Mouse (Mus musculus) hindlimb bud, embryonic 11.5 days (tissue): ENCODE data around the gene Vwa7.
"Not testable (repeated sequence)": the region's sequence is repeated elsewhere in the genome, so short reads cannot be mapped to it uniquely, and the experiment has no call there.

ENCODE experiments used
- DNase-seq: peaks from one replicate; pipeline ENCODE4 v3.0.0-alpha.2; 2012; ENCODE audit warnings: low read depth, low spot score; ENCODE audit errors: extremely low spot score

Gene Vwa7

GRCm38 (mm10) chr17:35020551-35020950 lies 4.2 kb downstream of the Vwa7 start:
- no peak for DNase-seq

GRCm38 (mm10) chr17:35021163-35021808 lies 4.9 kb downstream of the Vwa7 start:
- no peak for DNase-seq

GRCm38 (mm10) chr17:35021842-35022477 lies 5.6 kb downstream of the Vwa7 start:
- no peak for DNase-seq

DNA sequence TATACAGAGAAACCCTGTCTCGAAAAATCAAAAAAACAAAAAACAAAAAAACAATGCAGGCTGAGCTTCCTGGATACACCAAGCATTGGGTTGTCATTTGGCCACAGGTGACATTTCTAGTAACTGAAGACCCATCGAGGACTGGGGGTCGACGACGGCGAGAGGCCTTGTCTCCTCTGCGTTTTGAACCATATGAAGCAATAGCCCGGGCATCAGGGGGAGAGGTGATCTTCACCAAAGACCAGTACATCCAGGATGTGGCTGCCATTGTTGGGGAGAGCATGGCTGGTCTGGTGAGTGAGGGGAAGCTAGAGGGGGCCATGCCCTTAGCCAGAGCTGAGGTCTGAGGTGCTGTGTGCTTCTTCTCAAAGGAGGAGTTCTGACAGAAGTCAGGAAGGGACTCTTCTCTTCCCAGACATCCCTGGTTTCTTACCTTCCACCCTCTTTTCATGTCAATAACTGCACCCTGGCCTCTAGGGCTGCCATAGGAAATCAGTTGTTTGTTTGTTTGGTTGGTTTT lies 6.2 kb downstream of the Vwa7 start:
- DNase-seq = no peak

GRCm38 (mm10) chr17:35023221-35023620 lies 6.8 kb downstream of the Vwa7 start:
- DNase-seq = no peak

GRCm38 (mm10) chr17:35023756-35024155 lies 7.4 kb downstream of the Vwa7 start:
- DNase-seq = no peak

DNA sequence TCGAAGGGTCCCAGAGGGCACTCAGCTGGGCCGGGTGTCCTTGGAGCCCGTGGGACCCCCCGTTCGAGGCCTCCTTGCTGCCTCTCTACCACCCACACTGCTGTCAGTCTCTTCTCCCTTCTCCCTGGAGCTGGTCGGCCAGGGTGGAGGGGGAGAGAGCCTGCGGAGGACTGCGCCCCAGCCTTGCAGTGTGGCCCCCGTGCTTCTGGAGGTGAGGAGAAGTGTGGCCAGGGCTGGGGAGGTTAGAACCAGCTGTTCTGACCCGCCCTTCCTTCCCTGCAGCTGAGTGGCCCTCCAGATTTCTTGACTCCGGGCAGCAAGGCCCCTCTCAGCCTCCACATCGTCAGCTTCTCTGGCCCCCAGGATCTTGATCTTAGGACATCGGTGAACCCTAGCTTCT lies 7.9 kb downstream of the Vwa7 start:
- DNase-seq = no peak

DNA sequence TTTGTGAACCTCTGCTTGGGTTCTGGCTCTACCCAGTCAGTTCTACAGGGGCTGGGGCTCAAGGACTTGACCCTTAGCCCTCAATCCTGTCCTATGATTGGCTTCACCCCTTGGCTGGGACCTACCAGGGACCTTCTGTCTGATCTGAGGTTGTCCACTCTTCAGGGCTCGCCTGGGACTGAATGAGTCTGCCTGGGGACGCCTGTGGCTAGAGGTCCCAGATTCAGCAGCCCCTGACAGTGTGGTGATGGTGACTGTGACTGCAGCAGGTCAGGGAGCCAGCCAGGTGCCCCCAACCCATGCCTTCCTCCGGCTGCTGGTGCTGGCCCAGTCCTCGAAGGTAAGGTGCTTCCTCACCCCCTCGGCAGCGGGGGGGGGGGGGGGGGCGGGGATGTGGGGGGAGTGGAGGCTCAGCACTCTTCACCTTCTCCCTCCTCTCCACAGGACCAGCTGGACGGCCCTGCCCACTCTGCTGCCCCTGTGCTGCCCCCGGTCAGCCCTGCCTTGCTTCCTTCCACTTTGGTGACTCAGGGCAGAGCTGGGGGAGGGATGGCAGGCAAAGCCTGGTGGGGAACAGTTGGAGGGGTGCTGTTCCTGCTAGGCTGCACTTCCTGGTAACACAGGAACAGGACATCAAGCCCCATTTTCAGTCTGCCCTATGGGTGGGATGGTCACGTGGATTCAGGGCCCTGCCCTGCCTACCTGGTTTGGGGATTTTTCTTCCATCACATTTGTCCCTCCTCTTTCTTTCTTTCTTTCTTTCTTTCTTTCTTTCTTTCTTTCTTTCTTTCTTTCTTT lies 8.5 kb downstream of the Vwa7 start:
- no peak for DNase-seq

DNA sequence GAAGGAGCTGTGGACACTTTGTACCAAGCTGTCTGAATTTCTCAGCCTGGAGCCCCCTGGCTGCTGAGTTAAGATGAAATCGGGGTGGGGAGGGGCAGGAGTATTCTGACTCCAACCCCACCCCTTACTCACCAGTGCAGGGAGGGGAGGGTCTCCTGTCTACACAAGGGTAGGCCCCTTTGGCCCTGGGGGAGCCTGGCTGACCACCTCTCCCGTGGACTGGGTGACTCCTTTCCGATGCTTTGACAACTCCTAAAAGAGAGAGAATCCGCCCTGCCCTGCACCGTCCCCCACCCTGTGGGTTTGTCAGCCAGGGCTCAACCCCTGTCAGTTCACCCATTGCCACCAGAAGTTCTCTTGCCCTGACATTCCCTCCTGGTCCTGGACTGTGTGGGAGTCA lies 9.8 kb downstream of the Vwa7 start:
- no peak for DNase-seq

DNA sequence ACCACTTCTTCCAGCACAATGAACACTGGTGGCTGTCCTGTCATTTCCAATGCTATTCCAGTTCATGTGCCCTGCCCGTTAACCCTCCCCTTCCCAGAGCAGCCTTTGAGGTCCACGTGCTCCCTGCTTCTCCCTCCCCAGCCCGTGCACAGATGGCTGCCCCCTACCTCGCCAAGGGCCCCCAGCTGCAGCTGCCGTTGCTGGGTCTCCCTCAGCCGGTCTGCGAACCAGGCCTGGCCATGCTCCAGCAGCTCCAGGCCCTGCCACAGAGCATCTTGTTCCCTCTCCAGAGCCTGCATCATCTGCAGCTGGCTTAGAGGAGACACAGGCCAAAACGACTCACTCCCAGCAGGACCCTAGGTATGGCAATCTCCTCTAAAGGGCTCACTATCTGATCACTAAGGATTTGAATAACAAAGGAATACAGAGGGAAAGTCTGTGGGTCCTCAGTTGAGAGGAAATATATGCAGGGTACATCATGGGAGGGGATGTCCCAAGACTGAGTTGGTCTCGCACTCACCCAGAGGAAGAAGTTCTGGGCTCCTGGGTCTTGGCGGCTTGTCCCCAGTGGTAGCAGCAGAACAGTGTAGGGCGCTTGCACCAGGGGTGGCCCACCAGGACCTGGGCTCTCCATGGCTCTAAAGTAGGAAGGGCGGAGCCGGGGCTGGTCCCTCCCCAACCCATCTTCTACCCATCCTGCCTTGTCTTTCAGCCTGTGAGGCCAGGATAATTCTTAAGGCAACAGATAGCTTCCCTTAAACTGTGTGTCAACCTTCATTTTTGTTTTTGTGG lies 11.1 kb downstream of the Vwa7 start, which contains the start of gene Sapcd1:
Gene Sapcd1, minus strand, starts transcription at position 740 of the 792 bp plus-strand sequence.
- DNase-seq = no peak

DNA sequence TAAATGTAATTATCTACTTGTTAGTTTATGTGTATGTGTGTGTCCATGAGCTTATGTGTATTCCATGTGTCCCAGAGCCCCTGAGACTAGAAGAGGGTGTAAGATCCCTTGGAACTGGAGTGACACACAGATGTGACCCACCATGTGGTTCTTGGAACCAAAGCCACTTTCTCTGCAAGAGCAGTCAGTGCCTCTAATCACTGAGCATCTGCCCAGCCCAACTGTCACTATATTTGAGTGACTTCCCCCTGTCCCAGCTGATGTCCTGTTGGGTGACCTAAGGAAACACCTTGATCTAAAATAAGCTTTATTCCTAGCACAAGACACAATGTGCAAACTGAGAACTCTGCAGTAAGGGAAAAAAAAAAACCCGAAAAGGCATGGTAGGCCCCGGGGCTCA lies 11.9 kb downstream of the Vwa7 start:
- no peak for DNase-seq

DNA sequence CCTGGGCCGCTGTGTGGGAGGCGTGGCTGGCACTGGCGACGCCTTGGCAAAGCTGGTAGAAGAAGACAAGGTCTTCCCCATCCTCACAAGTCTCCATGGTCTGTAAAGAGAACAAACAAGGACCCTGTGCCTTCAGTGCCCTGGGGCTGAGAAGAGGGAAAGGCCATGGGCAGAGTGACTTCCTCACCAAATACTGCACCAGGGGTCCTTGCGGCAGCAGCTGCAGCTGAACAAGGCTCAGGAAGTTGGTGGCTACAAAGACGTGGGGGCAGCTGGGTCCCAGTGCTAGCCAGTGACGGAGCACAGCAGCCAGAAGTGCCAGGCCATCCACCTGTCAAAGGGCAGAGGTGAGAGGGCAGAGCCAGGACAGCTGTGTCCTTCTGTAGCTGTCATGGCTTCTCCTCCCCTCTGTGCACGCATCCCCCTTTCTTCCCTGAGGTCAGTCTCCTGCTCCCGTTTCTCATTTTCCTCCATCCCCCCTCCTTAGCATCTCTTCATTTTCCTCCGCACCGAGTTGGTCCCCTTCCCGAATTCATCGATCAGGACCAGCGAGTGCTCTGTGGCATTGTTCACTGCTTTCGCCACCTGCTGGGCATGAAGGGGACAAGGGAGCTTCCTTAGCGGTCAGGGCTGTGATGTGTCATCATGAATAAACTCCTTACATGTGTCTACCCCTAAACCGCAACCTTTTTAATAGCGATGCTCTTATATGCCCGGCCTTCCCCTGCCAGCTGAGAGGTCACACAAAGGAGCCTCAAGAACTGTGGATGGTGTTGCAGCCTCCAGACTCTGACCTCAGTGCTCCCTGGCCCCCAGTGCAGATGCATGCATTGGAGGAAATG lies 13.5 kb downstream of the Vwa7 start:
- no peak for DNase-seq

GRCm38 (mm10) chr17:35031272-35031671 lies 14.9 kb downstream of the Vwa7 start:
- DNase-seq = no peak

DNA sequence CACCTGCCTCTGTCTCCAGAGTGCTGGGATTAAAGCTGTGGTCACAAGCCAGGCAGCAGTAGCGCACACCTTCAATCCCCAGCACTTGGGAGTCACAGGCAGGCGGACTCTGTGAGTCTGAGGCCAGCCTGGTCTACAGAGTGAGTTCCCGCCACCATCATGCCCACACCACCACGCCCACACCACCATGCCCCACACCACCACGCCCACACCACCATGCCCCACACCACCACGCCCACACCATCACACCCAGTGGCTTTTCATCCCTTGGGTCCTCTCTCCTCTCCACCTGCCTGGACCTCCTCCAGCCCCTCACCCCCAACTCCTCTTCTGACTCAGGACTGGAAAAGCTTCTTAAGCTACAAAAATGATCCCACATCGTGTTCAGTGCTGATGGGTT lies 15.5 kb downstream of the Vwa7 start:
- DNase-seq = no peak

DNA sequence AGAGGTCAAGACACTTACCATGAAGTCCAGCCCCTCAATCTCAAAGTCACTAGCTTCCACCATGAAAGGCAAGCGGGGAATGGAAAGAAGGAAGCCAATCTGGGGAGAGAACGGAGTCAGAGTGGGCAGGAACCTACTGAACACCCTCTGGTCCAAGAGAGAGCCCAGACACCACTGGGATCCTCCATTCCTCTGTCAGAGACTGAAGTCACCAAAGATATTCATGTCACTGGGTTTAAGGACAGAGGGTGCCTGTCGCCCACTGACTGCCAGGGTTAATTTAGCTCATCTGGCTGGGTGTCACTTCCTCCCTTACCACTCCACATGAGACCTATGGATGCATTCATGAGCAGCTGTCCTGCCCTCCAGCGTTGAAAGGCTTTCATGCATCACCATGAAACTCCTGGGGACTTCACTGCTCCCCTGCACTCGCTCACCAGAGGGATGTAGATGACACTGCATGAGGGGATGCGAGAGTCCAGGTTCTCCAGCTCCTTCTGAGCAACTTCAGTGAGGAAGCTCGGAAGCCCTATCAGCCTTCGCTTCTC lies 16.0 kb downstream of the Vwa7 start:
- no peak for DNase-seq

- DNase-seq = not testable (repeated sequence)
Observed at GRCm38 (mm10) chr17:35033703-35034102, 17.3 kb downstream of the Vwa7 start.

GRCm38 (mm10) chr17:35034896-35035295 lies 18.5 kb downstream of the Vwa7 start:
- no peak for DNase-seq

- no peak for DNase-seq
Observed at GRCm38 (mm10) chr17:35039121-35039873, 22.9 kb downstream of the Vwa7 start.

GRCm38 (mm10) chr17:35043794-35044193 lies 27.4 kb downstream of the Vwa7 start:
- DNase-seq = no peak
